11 mouse cellular contexts compared by ENCODE assay signal in genomic region chr3:118430631-118430906, GRCm38 (mm10).
A peak's percentile ranks its signal among the peaks of the same experiment; 100 is the strongest.
DNase-seq lines count a peak whose midpoint lies in the region; ATAC-seq and TF ChIP-seq lines count a peak whose summit lies in the region.
"Had no signal": no experiment of that assay in that cellular context is flagged by ENCODE, and none has a peak within 500 bp of the region (broad histone marks: within the 10 kb centered on the region; RNA-seq: fewer than 3 reads in every experiment).

No protein-coding gene starts in this region.

- ATAC-seq in heart, embryonic 11.5 days (replicated peaks; ENCODE audit: insufficient number of reproducible peaks, low FRiP score, low TSS enrichment): no peak
- ATAC-seq in liver, postnatal 0 days: no peak

- H3K4me1 ChIP-seq in heart, embryonic 11.5 days (ENCODE audit: control insufficient read depth, insufficient read depth, low read length): peaks cover 8% of the 10 kb centered on the region
- peaks cover 13% of the 10 kb centered on the region for H3K4me1 ChIP-seq in testis, adult 2 months (ENCODE audit: control insufficient read depth, insufficient read depth, low read length)
- H3K4me1 ChIP-seq in liver, postnatal 0 days (ENCODE audit: insufficient read depth): no peaks in the 10 kb centered on the region; the same call in 1 of the 2 replicates

- H3K9ac ChIP-seq in heart, embryonic 11.5 days (ENCODE audit: low read depth, low read length): no peak overlapping the region
- no peak overlapping the region for H3K9ac ChIP-seq in liver, postnatal 0 days (replicated peaks)

- no peak overlapping the region for H3K27ac ChIP-seq in heart, embryonic 11.5 days (ENCODE audit: low read depth, low read length)
- no peak overlapping the region for H3K27ac ChIP-seq in testis, adult 2 months (ENCODE audit: control insufficient read depth, insufficient read depth, low read depth, low read length)
- no peak overlapping the region for H3K27ac ChIP-seq in liver, postnatal 0 days (ENCODE audit: low read depth)

- no peaks in the 10 kb centered on the region for H3K36me3 ChIP-seq in heart, embryonic 11.5 days (ENCODE audit: control insufficient read depth, insufficient read depth, low read length)
- no peaks in the 10 kb centered on the region for H3K36me3 ChIP-seq in testis, adult 2 months (ENCODE audit: control insufficient read depth, insufficient read depth, low read length)
- H3K36me3 ChIP-seq in liver, postnatal 0 days (replicated peaks; ENCODE audit: insufficient read depth, low read length): no peaks in the 10 kb centered on the region

- H3K4me3 ChIP-seq in heart, embryonic 11.5 days (ENCODE audit: low read depth, low read length): peak overlapping the region; percentile 30
- H3K4me3 ChIP-seq in testis, adult 2 months (ENCODE audit: control insufficient read depth, low read depth, low read length): peak overlapping the region; percentile 15; the same call in 1 of the 2 replicates
- H3K4me3 ChIP-seq in liver, postnatal 0 days (ENCODE audit: low read depth, low read length): peak overlapping the region; percentile 8; the same call in 1 of the 2 replicates

- no peak for TF ChIP-seq POLR2A in testis, adult 2 months (IDR thresholded peaks at IDR 0.05; ENCODE audit: control insufficient read depth, low read depth, low read length)

- H3K27me3 ChIP-seq in heart, embryonic 11.5 days (ENCODE audit: control insufficient read depth, insufficient read depth, low read length): peaks cover 40% of the 10 kb centered on the region
- H3K27me3 ChIP-seq in testis, adult 2 months (ENCODE audit: control insufficient read depth, insufficient read depth, low read length): peaks cover 8% of the 10 kb centered on the region
- H3K27me3 ChIP-seq in liver, postnatal 0 days (ENCODE audit: insufficient read depth, low read length): peaks cover 37% of the 10 kb centered on the region

- no peaks in the 10 kb centered on the region for H3K9me3 ChIP-seq in heart, embryonic 11.5 days (replicated peaks; ENCODE audit: control insufficient read depth, low read length)
- no peaks in the 10 kb centered on the region for H3K9me3 ChIP-seq in liver, postnatal 0 days (ENCODE audit: low read length)

- 3% methylated on average over 7 of the region's 7 CpGs for WGBS in heart, embryonic 11.5 days (ENCODE audit: insufficient replicate concordance)
- 3% methylated on average over 7 of the region's 7 CpGs for WGBS in liver, postnatal 0 days (ENCODE audit: insufficient replicate concordance)

- H3K4me2 ChIP-seq in heart, embryonic 11.5 days: peak overlapping the region; percentile 66
- H3K4me2 ChIP-seq in liver, postnatal 0 days (ENCODE audit: low read depth, low read length): peak overlapping the region; percentile 13; the same call in 1 of the 2 replicates

- TF ChIP-seq CTCF in testis, adult 2 months (IDR thresholded peaks at IDR 0.05; ENCODE audit: control insufficient read depth, insufficient read depth, insufficient replicate concordance, low read depth, low read length): no peak
- TF ChIP-seq CTCF in liver, postnatal 0 days (IDR thresholded peaks at IDR 0.05; ENCODE audit: low read depth): no peak

- no peak for TF ChIP-seq EP300 in liver, postnatal 0 days (IDR thresholded peaks at IDR 0.05; ENCODE audit: low read depth)

- no peak for DNase-seq in heart, postnatal 4 days
- DNase-seq in testis, postnatal 14 days (ENCODE audit: low spot score): no peak
- no peak for DNase-seq in liver, postnatal 0 days
- no peak for DNase-seq in left cerebral cortex, adult 11 months (ENCODE audit: low spot score)
- no peak for DNase-seq in ovary, adult 18-20 months (ENCODE audit: low spot score)
- DNase-seq in layer of hippocampus, postnatal 36 days: no peak
- DNase-seq: B cell, adult 2 months; heart, postnatal 36 days; lung, adult 2 months had no signal
